Mouse (Mus musculus): ENCODE results near the gene Ccdc9. TPM values are rescaled to one million over a fixed set of nuclear protein-coding genes. Genes with fewer than 3 reads are reported as not detected.

The Ccdc9 gene
- total RNA-seq (2023): 347 TPM

GRCm38 (mm10) chr7:16286026-16286961, at the start of gene Ccdc9:
Gene Ccdc9 (minus strand): TSS chr7:16286795.

GRCm38 (mm10) chr7:16308093-16308492, 21.5 kb upstream of the Ccdc9 start, which contains the start of gene Bbc3:
Gene Bbc3 (plus strand): TSS chr7:16308393.

GRCm38 (mm10) chr7:16273081-16273765, 13.4 kb downstream of the Ccdc9 start, which contains the start of gene Inafm1:
Gene Inafm1 (minus strand): TSS chr7:16273617.

GRCm38 (mm10) chr7:16259110-16259590, 27.4 kb downstream of the Ccdc9 start, which contains the start of gene C5ar1:
Gene C5ar1 (minus strand): TSS chr7:16259540.

GRCm38 (mm10) chr7:16244067-16244466, 42.5 kb downstream of the Ccdc9 start, which contains the start of gene C5ar2:
Gene C5ar2 (minus strand): TSS chr7:16244154.

Other genes starting within 250 kb of the Ccdc9 start
- gene Bicra, start 238.9 kb downstream of the Ccdc9 start, total RNA-seq (2023): 63.8 TPM
- gene Zfp541, start 225.0 kb downstream of the Ccdc9 start, total RNA-seq (2023): 0.18 TPM
- 226 TPM for gene Napa, start 188.3 kb downstream of the Ccdc9 start, total RNA-seq (2023)
- gene Kptn, start 166.9 kb downstream of the Ccdc9 start, total RNA-seq (2023): 35.3 TPM
- 0.21 TPM for gene Slc8a2, start 157.0 kb downstream of the Ccdc9 start, total RNA-seq (2023)
- gene Meis3, start 111.7 kb downstream of the Ccdc9 start, total RNA-seq (2023): 52.4 TPM
- 29.4 TPM for gene Dhx34, start 64.8 kb downstream of the Ccdc9 start, total RNA-seq (2023)
- 0.21 TPM for gene C5ar2, start 42.6 kb downstream of the Ccdc9 start, total RNA-seq (2023)
- gene C5ar1, start 27.3 kb downstream of the Ccdc9 start, total RNA-seq (2023): 0.38 TPM
- gene Inafm1, start 13.2 kb downstream of the Ccdc9 start, total RNA-seq (2023): 37.6 TPM
- 71.4 TPM for gene Bbc3, start 21.6 kb upstream of the Ccdc9 start, total RNA-seq (2023)
- gene Sae1, start 101.0 kb upstream of the Ccdc9 start, total RNA-seq (2023): 50.6 TPM
- gene Zc3h4, start 114.1 kb upstream of the Ccdc9 start, total RNA-seq (2023): 83.4 TPM
- 40.0 TPM for gene Tmem160, start 166.0 kb upstream of the Ccdc9 start, total RNA-seq (2023)
- gene Npas1, start 190.9 kb upstream of the Ccdc9 start, total RNA-seq (2023): not detected